Mouse (Mus musculus): Measurements from ENCODE around the gene Fam50a.

DNA sequence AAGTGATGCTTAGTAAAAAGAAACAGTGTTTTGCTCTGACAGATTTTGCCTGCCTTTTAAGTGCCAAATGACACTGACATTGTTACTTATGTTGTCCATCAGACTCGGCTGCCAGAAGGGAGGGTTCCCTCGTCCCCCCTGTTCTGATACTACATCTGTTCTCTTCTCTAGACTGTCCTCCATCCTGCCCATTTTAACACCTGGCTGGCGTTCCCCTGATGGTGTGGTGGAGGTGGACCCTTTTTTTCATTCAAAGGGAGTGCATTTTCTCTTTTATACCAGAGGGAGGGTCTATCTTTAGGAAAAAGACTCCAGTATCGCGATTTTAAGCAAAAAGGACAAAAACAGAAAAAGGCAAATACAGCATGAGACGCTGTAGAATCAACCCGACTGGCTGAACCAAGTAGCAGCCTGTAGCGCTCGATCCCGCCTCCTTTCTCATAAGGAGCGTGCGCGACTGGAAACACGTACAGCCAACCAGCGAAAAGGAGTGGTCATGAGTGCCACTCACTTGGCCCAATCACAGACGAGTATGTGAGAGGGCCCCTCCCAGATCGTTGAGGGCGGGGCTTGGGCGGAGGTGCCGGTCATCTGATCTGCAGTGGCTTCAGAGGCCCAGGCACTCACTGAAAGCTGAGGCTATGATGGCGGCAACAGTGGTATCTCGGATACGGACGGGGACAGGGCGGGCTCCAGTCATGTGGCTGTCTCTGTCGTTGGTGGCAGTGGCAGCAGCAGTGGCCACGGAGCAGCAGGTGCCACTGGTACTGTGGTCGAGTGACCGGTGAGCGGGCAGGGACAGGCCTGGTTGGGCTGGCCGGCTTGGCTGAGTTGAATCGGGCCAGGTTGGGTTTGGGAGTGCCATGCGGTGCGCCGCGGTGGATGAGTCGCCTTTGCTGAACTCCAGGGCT, 16.0 kb upstream of the Fam50a start, which contains the start of gene Atp6ap1:
- no peak for TF ChIP-seq CTCF (conservative IDR thresholded peaks at IDR 0.05; ENCODE audit: insufficient read depth, insufficient read length, low read depth, low read length)
- peak; percentile 56 for TF ChIP-seq POLR2A (IDR thresholded peaks at IDR 0.05; ENCODE audit: low read depth, low read length)
